Mouse (Mus musculus) thymus, adult 2 months (tissue): ENCODE data around the gene Tyrobp.

Experiments
- CTCF ChIP-seq: fragments of 200-500 bp; IDR thresholded peaks from 2 replicates; pipeline ENCODE4 v1.5.1; 2012; ENCODE audit warnings: mild to moderate bottlenecking, control low read depth, low read length, moderate library complexity, borderline replicate concordance; ENCODE audit not compliant: control insufficient read depth, poor library complexity, insufficient read depth; ENCODE audit errors: extremely low read depth
- POLR2A ChIP-seq: fragments of 200-500 bp; IDR thresholded peaks from 2 replicates; pipeline ENCODE4 v1.6.1; 2012; ENCODE audit warnings: mild to moderate bottlenecking, low read length, control low read depth, moderate library complexity; ENCODE audit not compliant: control insufficient read depth, poor library complexity, insufficient read depth; ENCODE audit errors: extremely low read depth

- TF ChIP-seq CTCF = no peak
- no peak for TF ChIP-seq POLR2A
Observed at GRCm38 (mm10) chr7:30436879-30437278, 23.3 kb downstream of the Tyrobp start.
